Mouse (Mus musculus) layer of hippocampus, postnatal 14 days (tissue): ENCODE results near the gene Ctdspl. TPM values are rescaled to one million over a fixed set of nuclear protein-coding genes. Genes with fewer than 3 reads are reported as not detected.

Source experiments
- DNase-seq, 2 experiments: peaks; one replicate each; pipeline ENCODE4 v3.0.0; 2021 to 2022; ENCODE audit warnings: low spot score in 2 of 2, mixed read lengths in 1 of 2
- long read RNA-seq, 2 experiments: library from polyadenylated mRNA; stranded (forward); transcript quantifications; one replicate each; pipeline ENCODE4 v2.0.0; 2021
- total RNA-seq, 2 experiments: library from RNA; stranded (reverse); gene quantifications; 2 replicates each; pipeline ENCODE4 v1.2.3; 2021

Ctdspl gene
- 10 to 100 TPM; 19.7 to 20.4 TPM for total RNA-seq
- long read RNA-seq, experiment 1, full-length matches to known transcripts = 4 of 10 reads
- long read RNA-seq, experiment 1, partial matches to known transcripts = 0 of 10 reads
- long read RNA-seq, experiment 1, other reads (novel, unspliced or antisense) = 6 of 10 reads
- long read RNA-seq, experiment 2, full-length matches to known transcripts = 20 of 29 reads
- long read RNA-seq, experiment 2, partial matches to known transcripts = 0 of 29 reads
- long read RNA-seq, experiment 2, other reads (novel, unspliced or antisense) = 9 of 29 reads

DNA sequence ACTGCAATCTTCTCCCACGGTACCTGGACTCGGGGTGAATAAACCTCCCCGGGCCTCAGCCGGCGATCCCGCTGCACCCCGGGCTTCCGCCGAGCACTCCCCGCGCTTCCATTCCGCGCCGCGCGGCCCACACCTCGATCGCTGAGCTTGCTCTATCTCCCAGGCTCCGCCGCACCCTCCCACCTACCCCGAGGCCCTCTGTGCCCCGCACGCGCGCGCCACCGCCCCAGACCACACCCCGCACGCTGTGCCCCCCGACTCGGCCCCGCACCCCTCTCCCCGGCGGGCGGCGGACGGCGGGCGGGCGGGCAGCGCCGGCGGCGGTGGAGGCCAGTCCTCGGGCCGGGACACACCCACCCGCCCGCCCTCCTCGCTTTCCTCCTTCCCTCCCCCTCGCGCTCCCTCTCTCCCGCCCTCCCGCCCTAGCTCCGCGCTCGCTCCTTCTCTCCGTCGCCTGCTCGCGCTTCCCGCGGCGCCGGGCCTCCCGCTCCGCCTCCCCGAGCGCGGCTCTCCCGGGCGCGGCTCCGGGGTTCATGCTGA lies at the start of gene Ctdspl:
Gene Ctdspl, plus strand, starts transcription at position 343 of the 540 bp plus-strand sequence.
- DNase-seq = peak in 1 of 2 experiments; percentile 65

GRCm38 (mm10) chr9:118876902-118877301 lies 49.4 kb upstream of the Ctdspl start:
- no peak for DNase-seq

DNA sequence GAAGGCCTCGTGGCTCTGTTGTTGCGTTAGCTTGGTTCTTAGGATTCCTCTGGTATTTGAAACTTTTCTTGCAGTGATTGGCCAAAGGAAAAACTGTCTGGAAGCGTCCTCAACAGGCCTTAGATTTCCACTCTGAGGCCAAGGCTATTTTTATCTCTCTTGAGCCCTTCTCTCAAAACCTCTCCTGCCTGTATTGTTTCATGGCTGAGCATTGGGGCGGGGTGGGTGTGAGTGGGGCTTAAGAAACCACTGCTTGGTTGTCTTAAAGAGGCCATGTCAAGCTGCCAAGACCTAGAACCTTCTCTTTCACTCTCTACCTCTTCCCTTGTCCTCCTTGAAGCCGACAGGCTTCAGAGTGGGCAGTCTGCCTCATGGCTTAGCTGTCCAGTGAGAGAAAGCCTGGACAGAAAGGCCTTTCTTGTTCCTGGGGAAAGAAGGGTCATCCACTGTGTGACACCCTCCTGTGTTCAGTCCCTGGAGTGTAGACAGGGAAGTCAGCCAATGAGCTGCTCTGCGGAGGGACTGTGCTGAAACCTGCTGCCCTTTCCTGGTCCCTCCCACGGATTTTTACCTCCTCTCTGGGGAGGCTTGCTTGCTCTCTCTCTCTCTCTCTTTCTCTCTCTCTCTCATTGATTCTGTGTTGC lies 48.8 kb upstream of the Ctdspl start:
- no peak for DNase-seq

DNA sequence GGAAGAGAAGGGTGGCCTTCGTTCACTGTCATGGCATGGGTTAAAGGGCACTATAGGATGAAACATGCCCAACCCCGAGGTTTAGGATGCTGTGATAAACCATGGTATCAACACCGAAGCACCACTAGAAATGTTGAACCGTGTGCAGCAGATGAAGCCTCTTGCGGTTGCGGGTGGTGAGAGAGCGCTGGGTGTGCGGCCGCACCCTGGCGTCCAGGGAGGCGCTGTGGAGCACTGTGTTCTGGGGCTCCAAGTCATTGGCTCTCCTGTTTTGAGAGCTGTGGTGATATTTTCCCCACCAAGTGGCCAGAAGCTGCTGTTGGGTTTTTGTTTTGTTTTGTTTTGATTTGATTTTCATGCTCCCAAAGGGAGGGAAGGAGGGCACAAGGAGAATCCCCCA lies 47.7 kb upstream of the Ctdspl start:
- no peak for DNase-seq

DNA sequence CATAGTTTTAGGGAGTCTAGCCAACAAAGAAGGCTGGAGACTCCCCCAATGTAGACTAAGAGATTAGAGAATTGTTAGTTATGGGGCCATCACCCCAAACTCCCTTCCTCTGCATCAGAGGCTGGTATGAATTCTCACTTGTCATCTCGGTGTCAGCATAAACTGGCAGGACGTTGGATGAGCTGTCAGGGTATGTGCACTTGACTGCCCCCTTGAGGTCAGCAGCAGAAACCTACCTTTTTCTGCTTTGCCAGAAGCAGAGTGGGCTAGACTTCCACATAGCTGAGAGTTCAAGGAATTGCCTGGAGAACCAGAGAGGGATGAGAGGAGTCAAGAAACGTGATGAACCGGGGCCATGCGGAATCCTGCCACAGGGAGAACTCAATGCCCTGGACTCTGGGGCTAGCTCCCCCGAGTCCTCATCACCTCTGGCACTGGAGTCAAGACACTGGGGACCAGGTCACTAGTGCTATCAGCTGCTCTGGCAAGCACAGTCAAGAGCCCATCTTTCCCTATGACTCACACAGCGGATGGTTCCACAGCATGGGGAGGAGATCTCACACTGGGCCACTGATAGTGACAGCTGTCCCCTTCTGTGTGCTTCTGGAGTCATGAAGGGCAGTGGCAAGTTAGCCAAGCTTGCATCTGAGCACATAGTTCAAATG lies 44.8 kb upstream of the Ctdspl start:
- DNase-seq = no peak

- no peak for DNase-seq
Measured at GRCm38 (mm10) chr9:118881946-118882284, 44.3 kb upstream of the Ctdspl start.

- no peak for DNase-seq
Measured at GRCm38 (mm10) chr9:118883150-118883549, 43.1 kb upstream of the Ctdspl start.

- DNase-seq = no peak
Measured at GRCm38 (mm10) chr9:118885785-118886184, 40.5 kb upstream of the Ctdspl start.

DNA sequence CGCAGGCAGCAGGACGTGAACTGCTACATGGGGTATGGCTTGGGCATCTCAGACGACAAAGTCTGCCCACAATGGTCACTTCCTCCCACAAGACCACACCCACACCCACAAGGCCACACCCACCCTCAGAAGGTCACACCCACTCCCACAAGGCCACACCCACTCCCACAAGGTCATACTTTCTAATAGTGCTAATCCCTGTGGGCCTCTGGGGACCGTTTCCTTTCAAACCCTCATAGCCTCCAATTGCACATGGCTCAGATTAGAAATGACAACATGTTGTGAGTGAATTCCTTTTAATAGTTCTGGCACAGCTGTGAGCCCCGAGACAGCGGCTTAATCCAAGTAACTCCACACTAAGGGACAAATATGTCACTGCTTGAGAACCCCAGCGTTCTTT lies 39.1 kb upstream of the Ctdspl start:
- DNase-seq = no peak

DNA sequence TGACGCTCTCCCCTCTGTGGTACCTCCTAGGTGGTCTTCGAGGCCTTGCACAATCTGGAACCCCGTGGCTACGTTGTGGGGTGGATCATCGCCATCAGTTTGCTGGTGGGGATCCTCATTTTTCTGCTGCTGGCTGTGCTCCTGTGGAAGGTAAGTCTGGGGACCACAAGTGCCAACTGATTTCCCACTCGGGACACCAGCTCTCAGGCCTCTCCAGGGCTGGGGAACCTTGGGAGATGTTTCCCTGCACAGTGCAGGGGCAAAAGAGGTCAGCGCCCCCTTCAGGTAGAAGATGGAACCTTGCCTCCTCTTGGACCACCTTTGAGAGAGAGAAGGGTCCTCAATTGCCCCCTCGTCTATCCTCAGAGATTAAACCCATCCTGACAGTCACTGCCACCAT lies 38.5 kb upstream of the Ctdspl start:
- DNase-seq = no peak

DNA sequence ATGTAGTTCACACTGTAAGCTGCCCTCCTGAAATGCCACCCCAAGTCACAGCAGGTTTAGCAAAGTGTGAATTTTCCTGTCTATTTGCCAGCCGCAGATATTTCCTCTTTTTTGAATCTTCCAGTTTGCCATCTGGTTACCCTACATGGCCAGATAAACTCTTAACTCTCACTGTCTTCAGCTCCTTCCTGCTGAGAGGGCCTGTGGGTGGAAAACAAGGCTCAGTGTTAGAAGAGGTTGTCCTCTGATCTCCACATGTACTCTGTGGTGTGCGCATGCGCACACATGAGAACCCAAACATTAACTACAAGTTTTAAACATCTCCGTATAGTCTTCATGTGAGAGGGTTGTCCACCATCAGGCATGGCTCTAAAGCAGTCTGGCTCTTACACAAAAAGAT lies 36.1 kb upstream of the Ctdspl start:
- no peak for DNase-seq

DNA sequence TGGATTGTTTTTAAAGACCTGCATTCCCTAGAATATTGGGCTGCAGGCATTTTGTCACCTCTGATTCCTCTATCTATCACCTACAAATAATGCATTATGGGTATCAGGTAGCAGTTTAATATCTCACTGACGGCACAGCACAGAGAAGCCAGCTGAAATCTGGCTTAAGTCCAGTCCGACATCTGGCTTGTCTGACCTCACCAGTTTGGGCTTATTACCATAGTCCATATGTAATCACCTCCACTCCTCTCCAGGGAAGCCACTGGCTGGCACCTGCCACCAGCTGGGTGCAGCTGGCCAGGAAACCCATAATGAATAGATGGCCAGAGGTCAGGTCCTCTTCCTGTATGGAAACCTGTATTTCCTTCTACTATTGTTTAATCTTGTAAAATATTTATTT lies 35.6 kb upstream of the Ctdspl start:
- DNase-seq = no peak

DNA sequence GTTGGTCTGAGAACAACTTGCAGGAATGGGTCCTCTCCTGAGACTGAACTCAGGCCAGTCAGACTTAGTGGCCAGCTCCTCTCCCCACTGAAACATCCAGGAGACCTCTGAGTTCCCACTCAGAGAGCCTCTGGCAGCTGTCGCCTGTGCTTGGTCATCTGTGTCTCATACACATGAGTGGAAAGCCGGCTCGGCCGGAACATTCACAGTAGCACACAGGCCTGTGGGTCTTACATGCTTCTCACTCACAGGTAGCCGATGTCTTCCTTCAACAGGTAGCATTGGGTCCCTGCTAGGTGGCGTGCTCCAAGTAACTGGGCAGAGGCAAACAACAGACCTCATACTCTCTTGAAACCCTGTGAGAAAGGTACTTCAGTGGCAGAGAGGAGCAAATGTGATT lies 35.2 kb upstream of the Ctdspl start:
- DNase-seq = no peak

DNA sequence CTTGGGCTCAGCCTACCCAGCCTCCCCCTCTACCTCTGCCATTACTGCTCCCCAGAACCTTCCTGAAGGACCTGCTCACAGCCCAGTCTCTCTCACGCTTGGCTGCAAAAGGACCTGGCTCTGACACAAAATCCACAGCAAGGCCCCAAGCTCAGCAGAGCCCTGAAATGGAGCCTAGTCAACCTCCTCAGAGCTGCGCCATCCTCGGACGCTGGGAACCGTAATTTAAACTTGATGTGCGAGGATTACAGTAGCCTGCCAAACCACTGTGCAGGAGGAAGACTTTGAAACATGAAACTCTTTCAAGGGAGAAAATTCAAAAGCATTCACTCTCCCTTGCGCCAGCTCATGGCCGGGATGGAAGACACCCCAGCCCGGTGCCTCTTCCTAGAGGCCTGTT lies 34.7 kb upstream of the Ctdspl start:
- no peak for DNase-seq

- DNase-seq = no peak
Measured at GRCm38 (mm10) chr9:118895101-118895500, 31.2 kb upstream of the Ctdspl start.

- no peak for DNase-seq
Measured at GRCm38 (mm10) chr9:118900677-118901076, 25.6 kb upstream of the Ctdspl start.

GRCm38 (mm10) chr9:118901917-118902316 lies 24.3 kb upstream of the Ctdspl start:
- DNase-seq = no peak

DNA sequence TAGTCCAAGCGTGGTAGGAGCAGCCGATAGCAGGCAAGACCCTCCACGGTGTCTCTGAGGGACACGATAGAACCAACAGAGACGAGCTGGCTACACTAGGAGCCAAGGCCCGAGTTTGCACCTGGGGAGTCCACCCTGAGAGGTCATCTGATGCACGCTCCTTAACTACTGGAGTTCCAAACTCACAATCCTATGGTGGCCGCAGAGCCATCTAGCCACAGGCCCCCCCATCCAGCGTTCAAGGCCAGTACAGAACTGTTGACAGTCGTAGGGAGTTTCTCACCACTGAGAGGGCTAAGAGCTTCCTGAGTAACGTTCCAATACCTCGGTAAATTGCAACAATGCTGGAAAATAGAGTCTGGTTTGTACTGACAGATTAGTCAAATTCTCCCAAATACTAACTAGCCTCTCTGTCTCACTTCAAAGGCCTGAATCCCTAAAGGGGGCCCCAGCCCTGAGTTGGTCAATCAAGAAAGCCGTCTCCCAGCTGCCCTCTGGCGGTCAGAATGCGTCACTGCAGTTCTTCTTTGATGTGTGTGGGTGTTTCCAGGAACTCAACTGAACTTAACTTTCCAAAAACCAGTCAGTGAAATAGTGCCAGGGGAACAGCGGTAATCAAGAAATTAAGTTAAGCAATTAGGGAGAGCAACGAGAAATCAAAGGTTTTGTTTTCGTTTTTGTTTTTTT lies 18.2 kb upstream of the Ctdspl start:
- DNase-seq = peak; percentile 80 to 90

GRCm38 (mm10) chr9:118913048-118913447 lies 13.2 kb upstream of the Ctdspl start:
- DNase-seq = no peak

DNA sequence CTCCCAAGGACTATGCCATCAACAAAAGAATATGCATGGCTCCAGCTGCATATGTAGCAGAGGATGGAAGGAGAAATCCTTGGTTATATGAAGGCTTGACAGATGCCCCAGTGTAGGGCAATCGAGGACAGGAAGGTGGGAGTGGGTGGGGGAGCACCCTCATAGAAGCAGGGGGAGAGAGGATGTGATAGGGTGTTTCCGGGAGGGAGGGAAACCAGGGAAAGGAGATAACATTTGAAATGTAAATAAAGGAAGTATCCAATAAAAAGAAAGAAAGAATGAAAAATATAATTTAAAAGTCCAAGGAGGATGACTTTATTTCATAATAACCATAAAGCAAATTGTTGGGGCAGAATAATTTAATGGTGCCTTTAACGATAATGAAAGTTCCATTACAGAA lies 12.6 kb upstream of the Ctdspl start:
- no peak for DNase-seq

- no peak for DNase-seq
Measured at GRCm38 (mm10) chr9:118914589-118914988, 11.7 kb upstream of the Ctdspl start.

DNA sequence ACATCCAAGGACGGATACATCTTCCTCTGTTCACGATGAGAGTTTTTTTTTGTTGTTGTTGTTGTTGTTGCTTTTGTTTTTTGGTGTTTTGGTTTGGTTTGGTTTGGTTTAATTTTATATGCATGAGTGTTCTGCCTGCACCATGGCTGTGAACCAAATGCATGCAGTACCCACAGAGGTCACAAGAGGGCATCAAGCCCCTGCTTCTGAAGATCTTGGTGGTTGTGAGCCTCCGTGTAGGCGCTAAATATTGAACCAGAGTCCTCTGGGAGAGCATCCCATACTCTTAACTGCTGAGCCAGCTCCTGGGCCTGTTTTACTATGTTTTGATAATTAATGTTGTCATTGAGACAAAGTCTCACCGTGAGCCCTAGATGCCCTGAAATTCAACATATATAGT lies 11.0 kb upstream of the Ctdspl start:
- DNase-seq = no peak
